Mouse (Mus musculus): ENCODE results near the gene Gm14137. TPM values are rescaled to one million over a fixed set of nuclear protein-coding genes. Genes with fewer than 3 reads are reported as not detected.

Gm14137 gene
- not detected in 2 replicates for polyA plus RNA-seq (2012)

- no peak for TF ChIP-seq GATA1 (IDR thresholded peaks at IDR 0.05; ENCODE audit: low read length)
Observed at GRCm38 (mm10) chr2:119173991-119174651, at the start of gene Gm14137. Gm14137 (plus strand) TSS chr2:119174509.

DNA sequence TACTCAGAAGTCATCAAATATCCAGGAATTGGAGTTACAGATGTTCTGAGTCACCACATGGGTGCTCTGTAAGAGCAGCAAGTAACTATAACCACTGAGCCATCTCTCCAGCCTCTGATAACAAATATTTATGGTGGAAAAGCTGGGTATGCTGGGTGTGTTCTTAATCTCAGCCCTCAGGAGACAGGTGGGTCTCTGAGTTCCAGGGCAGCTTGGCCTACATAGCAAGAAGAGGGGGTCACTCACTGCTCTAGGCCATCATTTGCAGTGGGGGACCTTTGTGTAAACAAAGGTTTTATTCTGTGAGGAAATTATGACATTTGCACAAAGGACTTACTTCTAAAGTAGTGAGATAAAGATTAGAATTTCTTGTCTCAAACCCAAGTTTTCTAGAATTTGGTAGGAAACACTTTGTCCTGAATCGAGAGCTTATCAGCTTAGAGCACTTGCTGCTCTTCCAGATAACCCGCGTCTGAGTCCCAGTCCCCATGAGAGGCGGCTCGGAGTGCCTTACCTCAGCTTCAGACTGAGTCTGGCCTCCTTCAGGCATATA, 37.9 kb upstream of the Gm14137 start:
- peak; percentile 78 for TF ChIP-seq GATA1 (IDR thresholded peaks at IDR 0.05; ENCODE audit: low read length)

- TF ChIP-seq GATA1 (IDR thresholded peaks at IDR 0.05; ENCODE audit: low read length): no peak
Observed at GRCm38 (mm10) chr2:119145199-119145598, 29.1 kb upstream of the Gm14137 start.

GRCm38 (mm10) chr2:119146435-119146834, 27.9 kb upstream of the Gm14137 start:
- TF ChIP-seq GATA1 (IDR thresholded peaks at IDR 0.05; ENCODE audit: low read length): no peak

DNA sequence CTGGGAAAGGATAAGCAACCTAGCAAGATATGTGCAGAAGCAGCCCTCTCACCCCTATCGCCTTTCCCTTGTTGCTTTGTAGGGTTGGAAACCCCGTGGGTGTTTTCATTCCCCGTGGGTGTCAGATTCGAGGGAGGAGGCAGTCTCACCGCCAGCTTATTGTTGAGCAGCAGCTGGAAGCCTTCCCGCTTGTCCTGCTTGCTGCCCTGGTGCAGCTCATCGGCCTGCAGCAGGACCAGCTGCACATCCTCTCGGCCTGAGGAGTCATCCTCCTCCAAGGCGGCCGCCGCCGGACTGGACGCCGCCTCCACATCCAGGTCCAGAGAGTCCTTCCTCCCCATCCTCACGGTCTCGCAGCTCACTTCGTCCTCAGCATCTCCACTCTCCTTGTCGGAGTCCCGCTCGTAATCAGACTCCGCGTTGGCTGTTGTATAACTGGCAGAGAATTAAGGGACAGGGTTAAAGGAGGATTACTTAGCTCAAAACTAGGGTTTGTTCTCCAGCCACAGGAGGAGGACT, 27.1 kb upstream of the Gm14137 start:
- no peak for TF ChIP-seq GATA1 (IDR thresholded peaks at IDR 0.05; ENCODE audit: low read length)

- no peak for TF ChIP-seq GATA1 (IDR thresholded peaks at IDR 0.05; ENCODE audit: low read length)
Observed at GRCm38 (mm10) chr2:119147775-119148174, 26.5 kb upstream of the Gm14137 start.

DNA sequence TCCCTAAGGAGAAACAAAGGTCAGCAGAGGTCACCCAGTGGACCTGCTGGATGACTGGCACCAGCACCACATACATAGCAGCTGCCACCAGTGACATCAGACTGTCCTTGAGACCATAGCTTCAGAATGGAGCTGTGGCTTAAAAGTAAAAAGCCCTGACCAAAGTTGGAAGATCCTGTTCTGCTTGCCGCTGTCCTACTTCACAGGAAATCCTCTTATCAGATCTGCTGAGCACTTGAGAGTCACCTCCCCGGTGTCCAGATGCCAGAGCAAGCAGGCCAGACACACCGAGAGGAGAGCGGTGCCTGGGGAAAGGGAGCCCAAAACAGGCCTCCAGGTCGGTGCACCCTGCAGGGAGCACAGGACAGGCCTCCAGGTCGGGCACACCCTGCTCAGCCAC, 22.1 kb upstream of the Gm14137 start:
- TF ChIP-seq GATA1 (IDR thresholded peaks at IDR 0.05; ENCODE audit: low read length): no peak

DNA sequence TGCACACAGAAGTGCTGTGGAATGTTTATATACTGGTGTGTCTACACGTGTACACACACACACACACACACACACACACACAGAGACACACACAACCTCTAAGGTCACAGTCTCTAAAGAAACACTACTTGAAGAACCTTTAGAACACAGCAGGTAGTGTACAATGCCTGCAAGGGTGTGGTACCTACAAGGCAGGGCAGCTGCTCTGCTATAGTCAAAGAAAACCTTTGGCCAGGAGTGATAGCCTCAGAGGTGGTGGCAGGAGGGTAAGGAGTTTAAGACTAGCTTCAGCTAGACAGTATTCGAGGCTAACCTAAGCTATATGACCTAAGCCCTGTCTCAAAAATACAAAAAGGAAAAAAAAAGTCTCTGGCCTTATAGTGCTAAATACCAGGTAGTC, 19.6 kb upstream of the Gm14137 start:
- TF ChIP-seq GATA1 (IDR thresholded peaks at IDR 0.05; ENCODE audit: low read length): no peak

DNA sequence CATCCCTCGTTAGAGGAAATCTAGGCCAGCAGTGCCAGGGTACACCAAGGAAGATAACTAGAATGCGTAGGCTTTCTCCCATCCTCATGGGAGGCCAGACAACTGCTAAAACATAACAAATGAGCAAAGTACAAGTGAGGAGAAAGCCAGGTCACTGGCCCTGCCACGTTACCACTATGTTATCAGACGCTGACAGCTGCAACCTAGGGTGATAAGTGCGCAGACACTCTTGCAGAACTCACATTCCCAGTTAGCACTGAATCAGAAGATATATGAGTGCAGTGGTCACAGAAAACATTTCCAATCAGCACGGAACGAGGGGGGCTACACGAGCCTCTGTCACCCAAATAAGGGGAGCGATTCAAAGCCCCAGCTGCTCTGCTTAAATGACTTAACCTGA, 18.9 kb upstream of the Gm14137 start:
- TF ChIP-seq GATA1 (IDR thresholded peaks at IDR 0.05; ENCODE audit: low read length): peak; percentile 93

DNA sequence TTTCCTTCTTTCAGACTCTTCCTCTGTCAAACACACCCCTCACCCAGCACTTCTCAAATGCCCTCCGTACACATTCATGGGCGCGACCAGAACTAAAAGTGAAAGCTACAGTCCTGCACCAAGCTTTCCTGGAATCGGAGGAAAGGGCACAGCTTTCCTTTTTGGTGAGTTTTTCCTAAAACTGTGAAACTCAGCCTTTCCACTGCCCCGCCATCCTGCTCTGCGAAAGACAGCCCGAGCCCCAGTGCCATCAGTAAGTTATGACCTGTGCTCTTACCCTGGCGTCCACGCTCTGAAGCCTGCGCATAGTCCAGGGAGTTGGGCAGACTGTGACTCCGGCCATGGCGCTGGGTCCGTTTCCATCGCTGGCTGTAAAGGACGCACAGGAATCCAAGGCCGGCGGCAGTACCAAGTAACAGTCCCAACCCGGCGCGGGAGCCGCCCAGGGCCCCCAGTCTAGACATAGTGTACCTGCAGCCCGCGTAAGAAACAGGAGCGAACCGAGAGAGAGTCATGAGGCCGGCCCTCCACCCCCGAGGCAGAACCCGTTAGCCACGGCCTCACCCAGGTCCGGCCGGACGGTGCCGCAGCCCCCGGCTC, 18.1 kb upstream of the Gm14137 start:
- TF ChIP-seq GATA1 (IDR thresholded peaks at IDR 0.05; ENCODE audit: low read length): no peak

GRCm38 (mm10) chr2:119156681-119157572, 17.4 kb upstream of the Gm14137 start, which contains the start of gene Rmdn3:
Rmdn3 (minus strand) TSS chr2:119157034.
- no peak for TF ChIP-seq GATA1 (IDR thresholded peaks at IDR 0.05; ENCODE audit: low read length)

GRCm38 (mm10) chr2:119157836-119158235, 16.5 kb upstream of the Gm14137 start:
- TF ChIP-seq GATA1 (IDR thresholded peaks at IDR 0.05; ENCODE audit: low read length): no peak

GRCm38 (mm10) chr2:119161247-119161646, 13.1 kb upstream of the Gm14137 start:
- TF ChIP-seq GATA1 (IDR thresholded peaks at IDR 0.05; ENCODE audit: low read length): no peak

DNA sequence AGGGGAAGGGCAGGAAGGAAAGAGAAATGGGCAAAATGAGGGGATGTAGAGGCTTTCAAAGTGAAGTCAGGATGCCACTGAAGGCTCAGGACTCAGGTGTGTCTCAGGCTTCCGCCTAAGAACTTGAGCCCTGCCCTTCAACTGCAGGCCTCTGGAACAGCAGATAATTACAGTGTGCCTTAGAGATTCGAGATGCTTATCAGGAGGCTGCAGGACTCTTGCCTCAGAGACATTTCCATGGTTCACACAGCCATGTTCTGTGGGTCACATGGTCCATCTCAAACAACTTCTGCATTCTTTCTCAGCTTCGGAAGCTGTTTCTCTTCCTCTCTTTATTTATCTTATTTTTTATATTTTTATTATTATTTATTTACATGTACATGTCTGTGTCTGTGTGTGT, 11.2 kb upstream of the Gm14137 start:
- peak; percentile 82 for TF ChIP-seq GATA1 (IDR thresholded peaks at IDR 0.05; ENCODE audit: low read length)

DNA sequence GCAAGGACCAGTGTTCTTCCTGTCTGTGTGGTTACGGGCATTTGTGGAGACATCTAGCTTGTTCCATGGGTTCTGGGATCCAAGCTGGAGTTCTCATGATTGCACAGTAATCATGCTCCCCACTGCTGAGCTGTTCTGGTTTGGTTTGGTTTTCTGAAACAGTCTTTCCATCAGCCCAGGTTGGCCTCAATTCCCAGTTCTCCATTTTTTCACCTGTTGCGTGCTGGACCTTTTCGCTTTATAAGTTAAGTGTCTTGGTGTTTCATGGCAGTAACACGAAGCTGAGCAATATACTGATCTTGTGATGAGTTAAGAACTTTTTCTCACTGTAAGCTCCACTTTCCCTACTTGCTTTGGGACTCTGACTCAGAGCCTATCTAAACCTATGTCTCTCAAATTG, 10.3 kb upstream of the Gm14137 start:
- no peak for TF ChIP-seq GATA1 (IDR thresholded peaks at IDR 0.05; ENCODE audit: low read length)

DNA sequence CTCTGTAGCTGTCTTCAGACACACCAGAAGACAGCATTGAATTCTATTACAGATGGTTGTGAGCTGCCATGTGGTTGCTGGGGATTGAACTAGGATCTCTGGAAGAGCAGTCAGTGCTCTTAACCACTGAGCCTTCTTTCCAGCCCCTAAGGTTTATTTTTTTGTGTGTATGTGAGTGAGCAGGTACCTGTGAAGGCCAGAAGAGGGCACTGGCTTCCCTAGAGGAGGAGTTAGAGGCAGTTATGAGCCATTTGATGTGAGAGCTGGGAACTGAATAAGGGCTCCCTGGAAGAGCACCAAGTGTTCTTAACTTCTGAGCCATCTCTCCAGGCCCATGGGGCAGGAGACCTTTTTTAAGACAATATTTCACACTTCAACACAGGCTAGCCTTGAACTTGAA, 8.9 kb upstream of the Gm14137 start:
- TF ChIP-seq GATA1 (IDR thresholded peaks at IDR 0.05; ENCODE audit: low read length): no peak
